Mouse (Mus musculus) brain, adult 10 weeks (tissue): Measurements from ENCODE around the gene Nr6a1. TPM values are rescaled to one million over a fixed set of nuclear protein-coding genes. Genes with fewer than 3 reads are reported as not detected.

ENCODE experiments used
- polyA plus RNA-seq: library from polyadenylated mRNA; stranded (reverse); fragments of 350-450 nt; fragmentation: Illumina TruSeq; extraction: RNeasy Lipid Tissue Mini Kit (QIAGEN cat#74804); gene quantifications from one replicate; pipeline ENCODE4 v1.2.3, GENCODE M21; 2015; ENCODE audit warnings: low read depth, low replicate concordance

Nr6a1 gene
- polyA plus RNA-seq: 4.9 TPM

DNA sequence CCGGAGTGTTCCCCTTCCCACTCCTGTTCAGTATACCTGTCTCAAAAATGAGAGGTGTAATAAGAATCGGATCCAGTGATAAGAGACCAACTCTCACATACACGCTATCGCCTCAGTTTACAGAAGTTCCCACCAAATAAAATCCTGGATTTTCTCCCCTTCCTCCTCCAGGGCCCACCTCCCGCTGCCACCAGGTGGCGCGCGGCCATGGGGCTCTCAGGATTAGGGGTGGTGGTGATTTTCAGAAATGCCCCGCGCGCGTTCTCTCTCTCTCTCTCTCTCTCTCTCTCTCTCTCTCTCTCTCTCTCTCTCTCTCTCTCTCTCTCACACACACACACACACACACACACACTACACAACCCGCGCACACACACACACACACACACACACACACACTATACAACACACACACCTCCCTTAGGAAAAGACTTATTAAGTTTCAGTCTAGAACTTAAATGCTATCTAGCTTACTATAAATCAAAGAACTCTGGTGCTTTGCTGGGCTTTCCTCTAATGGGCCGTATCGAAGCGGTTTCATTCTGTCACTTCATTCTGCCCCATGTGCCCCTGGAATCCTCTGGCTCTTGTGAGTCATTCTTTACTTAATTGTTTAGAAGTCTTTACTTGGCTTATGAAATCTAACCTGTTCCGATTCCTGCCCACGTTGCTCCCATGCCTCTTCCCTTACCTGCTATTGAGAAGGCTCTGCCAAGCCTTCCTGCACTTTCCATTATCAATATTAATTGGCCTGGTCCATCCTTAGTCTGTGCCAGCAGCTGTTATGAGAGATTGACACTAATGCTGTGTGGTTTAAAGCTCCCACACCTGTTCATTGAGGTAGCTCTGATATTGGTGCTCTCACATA, at the start of gene Nr6a1:
TSS of gene Nr6a1 (minus strand) at position 574 of the 865 bp plus-strand sequence.

GRCm38 (mm10) chr2:38931851-38932667, 4.6 kb upstream of the Nr6a1 start, which contains the start of gene Olfml2a:
Gene Olfml2a (plus strand): TSS chr2:38931978.

GRCm38 (mm10) chr2:38714324-38714723, 213.2 kb downstream of the Nr6a1 start, which contains the start of gene Nr5a1:
Gene Nr5a1 (minus strand): TSS chr2:38714542.

Other genes starting within 250 kb of the Nr6a1 start
- gene Nr5a1, start 213.1 kb downstream of the Nr6a1 start, polyA plus RNA-seq: not detected
- gene Olfml2a, start 4.3 kb upstream of the Nr6a1 start, polyA plus RNA-seq: 2.3 TPM
- 0.74 TPM for gene Wdr38, start 69.8 kb upstream of the Nr6a1 start, polyA plus RNA-seq
- gene Arpc5l, start 77.7 kb upstream of the Nr6a1 start, polyA plus RNA-seq: 168 TPM
- 412 TPM for gene Rpl35, start 77.9 kb upstream of the Nr6a1 start, polyA plus RNA-seq
- 30.6 TPM for gene Golga1, start 137.9 kb upstream of the Nr6a1 start, polyA plus RNA-seq